In genomic region chr1:158633441-158633840, GRCm38 (mm10) we compare ENCODE assay signal across 17 mouse cellular contexts.
"Had no signal": no experiment of that assay in that cellular context is flagged by ENCODE, and none has a peak within 500 bp of the region (broad histone marks: within the 10 kb centered on the region; RNA-seq: fewer than 3 reads in every experiment).

No protein-coding gene starts in this region.

- H3K9me3 ChIP-seq: lung, embryonic 15.5 days; midbrain, embryonic 13.5 days; midbrain, embryonic 15.5 days; neural tube, embryonic 12.5 days; stomach, embryonic 15.5 days had no signal

- H3K27ac ChIP-seq: lung, embryonic 15.5 days; macrophage; midbrain, embryonic 13.5 days; midbrain, embryonic 15.5 days; neural tube, embryonic 12.5 days; stomach, embryonic 15.5 days; stomach, postnatal 0 days had no signal

- DNase-seq: lung, adult 2 months; lung, postnatal 14 days; lung, postnatal 36 days; right cerebral cortex, postnatal 14 days; thymus, adult 2 months; thymus, postnatal 25 days; thymus, postnatal 4 days had no signal

- H3K4me2 ChIP-seq: lung, embryonic 15.5 days; midbrain, embryonic 11.5 days; midbrain, embryonic 13.5 days; midbrain, embryonic 15.5 days; neural tube, embryonic 12.5 days; stomach, embryonic 15.5 days had no signal

- H3K36me3 ChIP-seq: lung, embryonic 15.5 days; midbrain, embryonic 15.5 days; neural tube, embryonic 12.5 days; stomach, embryonic 15.5 days had no signal

- H3K27me3 ChIP-seq: lung, embryonic 15.5 days; megakaryocyte, embryonic 14.5 days; midbrain, embryonic 13.5 days; midbrain, embryonic 15.5 days; neural tube, embryonic 12.5 days; stomach, embryonic 15.5 days had no signal

- H3K4me1 ChIP-seq: lung, embryonic 15.5 days; megakaryocyte, embryonic 14.5 days; midbrain, embryonic 13.5 days; midbrain, embryonic 15.5 days; neural tube, embryonic 12.5 days; stomach, embryonic 15.5 days had no signal

- H3K9ac ChIP-seq: lung, embryonic 15.5 days; midbrain, embryonic 13.5 days; midbrain, embryonic 15.5 days; neural tube, embryonic 12.5 days; stomach, embryonic 15.5 days had no signal

- H3K4me3 ChIP-seq: lung, embryonic 15.5 days; megakaryocyte, embryonic 14.5 days; midbrain, embryonic 13.5 days; midbrain, embryonic 15.5 days; neural tube, embryonic 12.5 days; stomach, embryonic 15.5 days had no signal

- ATAC-seq: lung, postnatal 0 days; midbrain, embryonic 13.5 days; midbrain, embryonic 15.5 days had no signal
